Mouse (Mus musculus) bone marrow, adult 2 months (tissue): ENCODE measurements around the gene Ggact. TPM values are rescaled to one million over a fixed set of nuclear protein-coding genes. Genes with fewer than 3 reads are reported as not detected.

Experiments
- H3K27ac ChIP-seq: fragments of 200-500 bp; 2 replicates; pipeline ENCODE4 v1.5.1; 2012; ENCODE audit warnings: low read depth, mild to moderate bottlenecking, control low read depth, inconsistent platforms, low read length; ENCODE audit not compliant: control insufficient read depth, poor library complexity, insufficient read depth
- H3K4me1 ChIP-seq: fragments of 200-500 bp; 2 replicates; pipeline ENCODE4 v1.6.1; 2011; ENCODE audit warnings: low read length; ENCODE audit not compliant: control insufficient read depth, insufficient read depth
- H3K4me3 ChIP-seq: fragments of 200-500 bp; replicated peaks from 2 replicates; pipeline ENCODE3; 2011; ENCODE audit warnings: mild to moderate bottlenecking, low read depth, low read length, control low read depth; ENCODE audit not compliant: control insufficient read depth
- CTCF ChIP-seq: fragments of 200-500 bp; IDR thresholded peaks from 2 replicates; pipeline ENCODE4 v1.5.1; 2011; ENCODE audit warnings: low read length, control low read depth; ENCODE audit not compliant: control insufficient read depth, insufficient read depth
- POLR2A ChIP-seq: fragments of 200-500 bp; IDR thresholded peaks from 2 replicates; pipeline ENCODE4 v1.6.1; 2011; ENCODE audit warnings: low read depth, mild to moderate bottlenecking, control low read depth, low read length, borderline replicate concordance; ENCODE audit not compliant: control insufficient read depth
- WGBS: fragments of 180-500 bp; shearing (Covaris S2); methylation state at CpG from one replicate; pipeline ENCODE4 v1.1.7; 2018; 5-methylcytosine and 5-hydroxymethylcytosine counted together
- polyA plus RNA-seq: library from polyadenylated mRNA; stranded (reverse); fragments of >200 nt; gene quantifications from 2 replicates; pipeline ENCODE4 v1.2.4, GENCODE M21; 2011; ENCODE audit warnings: low replicate concordance; ENCODE audit not compliant: missing spikeins, insufficient read depth, insufficient read length

Ggact gene
- polyA plus RNA-seq, 1 experiment: 15.9 TPM

DNA sequence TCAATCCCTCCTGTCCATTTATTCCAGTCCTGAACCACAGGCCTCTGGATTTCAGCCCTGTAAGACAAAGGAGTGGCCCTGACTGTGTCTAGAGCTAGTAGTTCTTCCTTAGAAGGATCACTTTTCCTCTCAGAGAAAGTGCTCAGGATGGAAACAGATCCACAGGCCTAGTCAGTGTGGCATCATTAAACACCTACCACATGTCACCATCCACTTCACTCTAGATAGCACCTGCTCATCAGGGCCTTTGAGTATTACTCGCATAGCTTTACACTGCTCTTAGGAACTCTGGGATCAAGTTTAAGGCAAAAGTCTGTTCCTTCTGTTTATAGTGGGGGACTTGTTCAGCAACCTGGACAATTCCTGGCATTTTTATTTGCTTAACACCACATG is 25.1 kb downstream of the Ggact start:
- Histone ChIP-seq H3K4me1 (no peaks in the 10 kb centered on the region), H3K27ac (no peak overlapping the region), H3K4me3 (no peak overlapping the region)
- TF ChIP-seq POLR2A (no peak), CTCF (no peak)
- WGBS: 86% methylated on average over 1 of the region's 1 CpGs

GRCm38 (mm10) chr14:122887702-122888479 is 25.7 kb downstream of the Ggact start:
- no peak overlapping the region for H3K27ac ChIP-seq
- no peak overlapping the region for H3K4me3 ChIP-seq
- 89% methylated on average over 3 of the region's 3 CpGs for WGBS
- no peaks in the 10 kb centered on the region for H3K4me1 ChIP-seq
- no peak for TF ChIP-seq CTCF
- TF ChIP-seq POLR2A: no peak

- Histone ChIP-seq H3K27ac (no peak overlapping the region), H3K4me1 (no peaks in the 10 kb centered on the region), H3K4me3 (no peak overlapping the region)
- no peak for TF ChIP-seq CTCF
- TF ChIP-seq POLR2A: no peak
- 25% methylated on average over 1 of the region's 1 CpGs for WGBS
Observed at GRCm38 (mm10) chr14:122887278-122887677, 26.3 kb downstream of the Ggact start.

DNA sequence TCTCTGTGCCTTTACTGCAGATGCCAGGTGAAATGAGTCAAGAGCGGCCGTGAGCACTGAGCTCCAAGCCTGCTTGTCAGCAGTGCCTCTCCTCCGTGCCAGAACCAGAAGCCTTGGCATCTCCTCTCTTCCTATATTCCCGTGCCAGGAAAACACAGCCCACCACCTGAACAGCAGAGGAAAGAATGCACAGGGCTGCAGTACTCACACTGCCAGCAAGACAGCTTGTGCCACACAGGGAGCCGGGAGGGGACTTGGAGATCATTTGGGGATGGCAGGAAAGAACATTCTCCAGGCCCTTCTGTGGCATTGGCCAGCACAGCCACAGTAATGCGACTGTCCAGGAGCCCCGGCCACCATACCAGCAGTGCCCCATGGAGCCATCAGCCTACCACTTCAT is 27.7 kb downstream of the Ggact start:
- TF ChIP-seq POLR2A (no peak), CTCF (no peak)
- WGBS: 88% methylated on average over 7 of the region's 7 CpGs
- Histone ChIP-seq H3K4me1 (no peaks in the 10 kb centered on the region), H3K4me3 (no peak overlapping the region), H3K27ac (no peak overlapping the region)

DNA sequence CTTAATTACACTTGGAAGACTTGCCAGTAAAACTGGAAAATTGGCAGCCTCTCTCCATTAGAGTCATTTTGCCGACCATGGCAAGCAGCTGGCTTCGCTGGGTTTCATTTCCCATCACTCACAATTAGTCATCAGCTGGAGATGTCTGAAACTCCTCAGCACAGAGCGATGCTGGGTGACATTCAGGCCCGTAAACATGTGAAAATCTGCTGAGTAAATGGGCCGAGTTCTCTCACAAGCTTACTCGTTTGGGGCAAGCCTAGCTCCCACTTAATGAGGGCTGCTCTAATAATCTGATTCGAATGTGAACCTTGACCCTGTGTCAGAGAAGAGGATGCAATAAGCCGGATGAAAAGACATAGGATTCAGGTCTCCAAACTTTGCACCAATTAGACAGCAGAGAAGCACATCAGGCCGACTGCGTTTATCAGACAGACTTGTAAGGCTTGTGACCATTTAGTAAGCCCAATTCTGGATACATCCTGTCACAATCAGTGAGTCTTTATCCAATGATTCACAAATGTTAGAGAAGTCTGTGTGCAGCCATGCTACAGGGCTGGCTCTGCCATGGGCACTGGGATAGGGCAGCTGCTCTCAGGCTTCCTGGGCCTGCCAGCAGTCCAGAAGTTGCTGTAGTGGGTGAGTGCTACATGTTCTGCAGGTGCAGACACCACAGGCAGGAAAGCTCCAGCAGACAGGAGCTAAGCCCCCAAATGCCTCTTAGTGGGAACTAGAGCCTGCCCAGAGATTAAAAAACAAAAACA is 29.6 kb downstream of the Ggact start:
- Histone ChIP-seq H3K27ac (no peak overlapping the region), H3K4me3 (no peak overlapping the region), H3K4me1 (no peaks in the 10 kb centered on the region)
- TF ChIP-seq CTCF (no peak), POLR2A (no peak)
- WGBS: 81% methylated on average over 10 of the region's 10 CpGs

GRCm38 (mm10) chr14:122883410-122883806 is 30.1 kb downstream of the Ggact start:
- TF ChIP-seq POLR2A (no peak), CTCF (no peak)
- H3K4me1 ChIP-seq: no peaks in the 10 kb centered on the region
- WGBS: 89% methylated on average over 4 of the region's 4 CpGs
- H3K27ac ChIP-seq: no peak overlapping the region
- no peak overlapping the region for H3K4me3 ChIP-seq

DNA sequence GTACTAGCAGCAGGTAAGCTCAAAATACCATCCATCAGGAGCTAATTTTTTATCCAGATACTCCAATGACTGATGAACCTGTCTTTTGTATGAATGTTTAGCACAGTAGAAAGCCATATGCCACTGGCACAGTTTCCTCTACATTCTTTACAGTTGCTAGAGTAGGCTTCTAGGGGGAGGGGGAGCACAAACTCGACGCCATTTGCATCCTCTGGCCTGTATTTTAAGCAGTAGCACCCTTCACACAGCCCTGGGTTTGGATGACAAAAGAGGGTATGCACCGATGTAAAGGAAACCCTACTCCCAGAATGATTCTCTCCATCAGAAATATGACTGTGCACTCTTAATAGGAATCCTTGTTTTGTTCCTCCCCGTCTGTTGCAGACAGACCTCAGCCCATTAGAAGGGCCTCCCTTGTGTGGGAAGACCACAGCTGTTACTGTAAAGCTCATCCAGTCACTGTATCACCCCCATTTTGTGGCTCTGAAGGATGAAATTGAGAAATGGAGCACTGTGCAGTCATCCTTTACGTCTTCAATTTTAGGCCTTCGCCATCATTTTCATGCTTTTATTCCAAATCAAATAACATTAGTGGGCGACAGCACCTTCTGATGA is 30.7 kb downstream of the Ggact start:
- WGBS: 82% methylated on average over 7 of the region's 7 CpGs
- Histone ChIP-seq H3K27ac (no peak overlapping the region), H3K4me1 (no peaks in the 10 kb centered on the region), H3K4me3 (no peak overlapping the region)
- TF ChIP-seq POLR2A (no peak), CTCF (no peak)

- Histone ChIP-seq H3K4me1 (no peaks in the 10 kb centered on the region), H3K4me3 (no peak overlapping the region), H3K27ac (no peak overlapping the region)
- WGBS: 83% methylated on average over 9 of the region's 9 CpGs
- TF ChIP-seq POLR2A: no peak
- no peak for TF ChIP-seq CTCF
Observed at GRCm38 (mm10) chr14:122882201-122882639, 31.3 kb downstream of the Ggact start.

GRCm38 (mm10) chr14:122881699-122882098 is 31.9 kb downstream of the Ggact start:
- TF ChIP-seq POLR2A: no peak
- no peak for TF ChIP-seq CTCF
- 85% methylated on average over 2 of the region's 2 CpGs for WGBS
- no peaks in the 10 kb centered on the region for H3K4me1 ChIP-seq
- H3K4me3 ChIP-seq: no peak overlapping the region
- H3K27ac ChIP-seq: no peak overlapping the region
